Mouse (Mus musculus) brown adipose tissue, adult 24 weeks (tissue): ENCODE data around the gene Agl. TPM values are rescaled to one million over a fixed set of nuclear protein-coding genes. Genes with fewer than 3 reads are reported as not detected.

Experiments
- H3K27ac ChIP-seq: fragments of 200-500 bp; replicated peaks from 2 replicates; pipeline ENCODE4 v1.5.1; 2012; ENCODE audit warnings: low read depth, mild to moderate bottlenecking, low read length
- H3K4me1 ChIP-seq: fragments of 200-500 bp; 2 replicates; pipeline ENCODE4 v1.6.1; 2012; ENCODE audit warnings: low read length, mixed read lengths; ENCODE audit not compliant: control insufficient read depth, insufficient read depth, insufficient read length
- H3K4me3 ChIP-seq: fragments of 200-500 bp; 2 replicates; pipeline ENCODE4 v1.5.1; 2012; ENCODE audit warnings: low read depth, mild to moderate bottlenecking, low read length, moderate library complexity; ENCODE audit not compliant: insufficient read depth
- polyA plus RNA-seq: library from polyadenylated mRNA; stranded (reverse); fragments of >200 nt; gene quantifications from 2 replicates; pipeline ENCODE4 v1.2.4, GENCODE M21; 2012; ENCODE audit not compliant: missing spikeins, insufficient read depth, insufficient read length

Gene Agl
- polyA plus RNA-seq, 1 experiment: 68.4 TPM

DNA sequence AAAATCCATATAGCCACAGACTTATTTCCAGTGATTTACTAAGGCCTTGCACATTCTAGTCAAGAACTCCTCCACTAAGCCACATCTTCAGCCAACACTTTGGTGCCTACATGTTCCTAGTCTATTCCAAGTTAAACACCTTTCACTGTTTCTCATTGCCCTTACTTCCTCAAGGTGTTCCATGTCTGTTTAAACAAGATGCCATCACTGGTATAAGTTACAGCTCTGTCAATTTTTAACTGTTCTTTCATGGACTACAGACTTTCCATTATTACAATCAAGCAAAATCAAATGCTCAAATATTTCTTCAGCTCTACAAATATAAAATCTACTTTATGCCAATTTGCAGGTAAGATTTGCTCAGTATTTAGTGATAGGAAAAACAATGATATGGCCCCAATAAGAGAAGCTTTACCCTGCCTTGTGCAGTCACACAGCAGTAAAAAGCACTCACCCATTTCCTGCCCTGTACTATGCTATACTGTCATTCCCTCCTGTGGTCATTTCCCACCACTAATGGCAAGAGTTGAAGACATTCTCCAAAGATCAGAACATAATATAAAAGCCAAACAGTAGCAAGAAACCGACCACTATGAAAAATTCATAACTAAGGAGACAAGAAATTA lies 105.2 kb downstream of the Agl start:
- Histone ChIP-seq H3K4me1 (no peaks in the 10 kb centered on the region), H3K27ac (no peak overlapping the region), H3K4me3 (no peak overlapping the region)

DNA sequence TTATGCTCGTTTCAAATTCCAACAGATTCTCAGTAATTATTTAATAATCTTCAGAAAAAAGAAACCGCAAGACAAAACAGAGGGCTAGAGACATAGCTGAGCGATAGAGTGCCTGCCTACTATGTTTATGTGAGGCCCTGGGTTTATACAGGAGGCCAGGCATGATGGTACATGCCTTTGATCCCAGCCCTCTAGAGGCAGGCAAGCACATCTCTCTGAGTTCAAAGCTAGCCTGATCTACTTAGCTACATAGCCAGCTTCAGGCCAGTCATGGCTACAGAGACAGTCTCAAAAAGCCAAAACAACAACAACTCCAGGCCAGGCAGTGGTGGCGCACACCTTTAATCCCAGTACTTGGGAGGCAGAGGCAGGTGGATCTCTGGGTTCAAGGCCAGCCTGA lies 106.4 kb downstream of the Agl start:
- Histone ChIP-seq H3K4me3 (no peak overlapping the region), H3K27ac (no peak overlapping the region), H3K4me1 (no peaks in the 10 kb centered on the region)

DNA sequence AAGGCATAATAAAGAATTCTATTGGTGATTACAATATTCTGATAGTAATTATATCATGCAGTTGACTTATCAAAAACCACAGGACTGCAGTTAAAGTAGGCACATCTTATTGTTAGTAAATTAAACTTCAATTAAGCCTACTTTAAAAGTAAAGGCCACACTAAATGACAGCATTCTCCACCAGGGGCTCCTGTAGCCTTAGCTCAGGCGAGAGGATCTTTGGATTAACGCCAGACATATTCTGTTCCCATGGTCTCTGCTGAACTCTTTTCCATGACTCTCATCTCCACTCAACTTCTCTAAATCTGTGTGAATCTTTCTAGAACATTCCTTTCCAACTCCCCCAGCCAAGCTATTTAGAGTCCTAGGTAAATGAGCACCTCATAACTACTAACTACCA lies 109.2 kb downstream of the Agl start:
- H3K27ac ChIP-seq: no peak overlapping the region
- H3K4me1 ChIP-seq: no peaks in the 10 kb centered on the region
- no peak overlapping the region for H3K4me3 ChIP-seq

DNA sequence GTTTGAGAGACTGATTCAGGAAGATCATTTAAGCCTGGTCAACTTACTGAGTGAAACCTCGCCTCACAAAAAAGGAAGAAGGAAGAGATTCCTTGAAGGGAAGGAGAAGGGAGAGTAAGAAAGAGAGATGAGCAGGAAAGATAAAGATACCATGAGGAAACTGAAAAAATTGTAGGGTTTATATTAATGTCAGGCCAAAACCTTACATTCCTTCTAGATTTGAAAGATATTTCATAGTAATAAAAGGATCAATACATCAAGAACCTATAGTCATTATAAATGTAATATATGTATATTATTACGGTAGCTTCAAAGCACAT lies 112.3 kb downstream of the Agl start:
- Histone ChIP-seq H3K27ac (no peak overlapping the region), H3K4me3 (no peak overlapping the region), H3K4me1 (no peaks in the 10 kb centered on the region)

DNA sequence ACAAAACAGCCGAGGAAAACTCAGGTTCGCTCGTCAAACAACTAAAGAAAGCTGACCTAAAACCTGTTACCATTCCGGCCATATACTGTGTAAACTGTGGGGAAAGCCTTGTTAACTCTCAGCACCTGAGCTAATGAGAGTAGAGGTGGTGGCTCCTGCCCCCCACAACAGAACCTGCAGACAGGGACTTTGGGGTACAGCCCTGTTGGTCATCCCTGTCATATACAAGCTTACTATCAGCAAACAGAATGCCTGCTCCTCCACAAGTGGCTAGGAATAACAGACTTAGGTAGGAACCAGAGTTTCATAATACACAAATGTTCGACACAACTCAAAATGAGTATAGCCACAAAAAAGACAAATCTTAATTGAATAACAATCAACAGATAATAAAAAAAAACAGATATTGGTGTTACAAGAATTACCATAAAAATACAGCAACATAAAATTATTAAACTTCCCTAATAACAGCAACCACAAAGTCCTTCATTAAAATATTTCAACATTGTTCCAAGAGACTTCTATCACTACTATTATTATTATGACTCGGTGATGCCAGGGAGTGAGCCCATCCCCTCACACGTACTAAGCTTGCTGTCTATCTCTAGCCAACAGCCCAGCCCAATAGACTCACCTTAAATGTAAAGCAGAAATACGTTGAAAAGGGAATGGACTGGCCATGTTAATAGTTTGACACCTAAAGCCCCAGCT lies 112.9 kb downstream of the Agl start:
- no peaks in the 10 kb centered on the region for H3K4me1 ChIP-seq
- H3K27ac ChIP-seq: no peak overlapping the region
- no peak overlapping the region for H3K4me3 ChIP-seq

DNA sequence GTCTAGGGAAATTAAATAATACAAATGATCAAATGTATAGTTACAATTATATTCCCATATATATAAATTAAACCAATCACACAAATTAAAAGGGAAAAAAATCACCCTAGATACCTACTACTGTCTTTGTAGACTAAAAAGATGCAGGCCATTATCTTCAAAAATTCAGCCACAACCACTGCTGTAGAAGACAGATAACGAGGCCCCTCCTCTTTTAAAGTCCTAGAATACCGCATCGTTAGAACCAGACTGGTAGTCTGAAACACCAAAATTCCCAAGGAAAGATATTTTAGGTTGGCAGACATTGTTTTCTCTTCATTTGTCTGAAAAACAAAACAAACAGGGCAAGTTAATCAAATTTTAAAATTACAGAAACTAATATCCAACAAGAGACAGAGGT lies 113.7 kb downstream of the Agl start:
- Histone ChIP-seq H3K4me1 (no peaks in the 10 kb centered on the region), H3K4me3 (no peak overlapping the region), H3K27ac (no peak overlapping the region)

Other genes with a start within 250 kb of the Agl start
- 38.1 and 38.8 TPM in 2 replicates for gene Lrrc39, start 245.2 kb downstream of the Agl start, polyA plus RNA-seq
- 0.87 and 1.6 TPM in 2 replicates for gene Sass6, start 213.2 kb downstream of the Agl start, polyA plus RNA-seq
- 6.0 and 7.5 TPM in 2 replicates for gene Trmt13, start 193.6 kb downstream of the Agl start, polyA plus RNA-seq
- gene Mfsd14a, start 145.5 kb downstream of the Agl start, polyA plus RNA-seq: 20.5 and 29.8 TPM in 2 replicates
- gene Gm43191, start 126.9 kb downstream of the Agl start, polyA plus RNA-seq: not detected in 2 replicates
- 9.6 and 12.6 TPM in 2 replicates for gene Slc35a3, start 95.3 kb downstream of the Agl start, polyA plus RNA-seq
- 5.1 and 8.2 TPM in 2 replicates for gene Frrs1, start 51.3 kb upstream of the Agl start, polyA plus RNA-seq
- not detected in 2 replicates for gene 4930455H04Rik, start 160.1 kb upstream of the Agl start, polyA plus RNA-seq
- 132 and 150 TPM in 2 replicates for gene Palmd, start 160.8 kb upstream of the Agl start, polyA plus RNA-seq